Mouse (Mus musculus) myocyte (in vitro differentiated cells): ENCODE results near the gene Dennd1b. TPM values are rescaled to one million over a fixed set of nuclear protein-coding genes. Genes with fewer than 3 reads are reported as not detected.

Source experiments
- H3K27me3 ChIP-seq: one replicate; pipeline ENCODE4 v1.6.1; 2011; ENCODE audit not compliant: control insufficient read depth, insufficient read depth, insufficient read length
- H3K36me3 ChIP-seq: one replicate; pipeline ENCODE4 v1.6.1; 2011; ENCODE audit not compliant: control insufficient read depth, insufficient read depth
- H3K4me2 ChIP-seq: one replicate; pipeline ENCODE4 v1.6.1; 2011; ENCODE audit warnings: low read depth, control low read depth
- H3K4me3 ChIP-seq: one replicate; pipeline ENCODE4 v1.5.1; 2011; ENCODE audit warnings: mild to moderate bottlenecking, control low read depth, moderate library complexity
- H3K79me2 ChIP-seq: one replicate; pipeline ENCODE4 v1.6.1; 2011; ENCODE audit not compliant: control insufficient read depth, insufficient read depth
- H3ac ChIP-seq: one replicate; pipeline ENCODE4 v1.6.1; 2011; ENCODE audit not compliant: control insufficient read depth, insufficient read length
- CEBPB ChIP-seq: IDR thresholded peaks from 2 replicates; pipeline ENCODE4 v1.6.1; 2011; ENCODE audit warnings: mild to moderate bottlenecking, moderate library complexity; ENCODE audit not compliant: poor library complexity, insufficient read depth, severe bottlenecking
- E2F4 ChIP-seq: IDR thresholded peaks from one replicate; pipeline ENCODE4 v1.6.1; 2011; ENCODE audit warnings: mild to moderate bottlenecking, control low read depth, moderate library complexity; ENCODE audit not compliant: insufficient read depth
- MAX ChIP-seq: IDR thresholded peaks from one replicate; pipeline ENCODE4 v1.6.1; 2011; ENCODE audit warnings: low read depth, mild to moderate bottlenecking, control low read depth
- MYOD1 ChIP-seq, 3 experiments: IDR thresholded peaks; one replicate each; pipeline ENCODE4 v1.6.1; 2011; ENCODE audit warnings: control low read depth in 2 of 3, low read depth in 2 of 3, mild to moderate bottlenecking in 2 of 3, moderate library complexity in 1 of 3; ENCODE audit not compliant: insufficient read length in 2 of 3, control insufficient read depth in 1 of 3
- MYOG ChIP-seq, 3 experiments: IDR thresholded peaks; one replicate each; pipeline ENCODE4 v1.6.1; 2011; ENCODE audit warnings: control low read depth in 2 of 3, low read depth in 2 of 3, mild to moderate bottlenecking in 2 of 3; ENCODE audit not compliant: insufficient read length in 2 of 3, control insufficient read depth in 1 of 3, insufficient read depth in 1 of 3
- POLR2A ChIP-seq: IDR thresholded peaks from one replicate; pipeline ENCODE4 v1.6.1; 2011; ENCODE audit warnings: low read depth, mild to moderate bottlenecking, control low read depth, moderate library complexity; ENCODE audit not compliant: insufficient read length
- POLR2AphosphoS2 ChIP-seq: IDR thresholded peaks from one replicate; pipeline ENCODE4 v1.6.1; 2011; ENCODE audit warnings: low read depth, control low read depth; ENCODE audit not compliant: insufficient read length
- REST ChIP-seq: IDR thresholded peaks from one replicate; pipeline ENCODE4 v1.6.1; 2011; ENCODE audit warnings: mild to moderate bottlenecking, control low read depth, moderate library complexity; ENCODE audit not compliant: insufficient read depth, insufficient read length
- SRF ChIP-seq: IDR thresholded peaks from one replicate; pipeline ENCODE4 v1.6.1; 2011; ENCODE audit warnings: low read depth; ENCODE audit not compliant: control insufficient read depth, insufficient read length
- TCF12 ChIP-seq: IDR thresholded peaks from one replicate; pipeline ENCODE4 v1.6.1; 2011; ENCODE audit warnings: mild to moderate bottlenecking, control low read depth; ENCODE audit not compliant: poor library complexity, insufficient read depth, severe bottlenecking
- TCF3 ChIP-seq: IDR thresholded peaks from one replicate; pipeline ENCODE4 v1.6.1; 2011; ENCODE audit warnings: low read depth, control low read depth; ENCODE audit not compliant: insufficient read length
- USF1 ChIP-seq: IDR thresholded peaks from one replicate; pipeline ENCODE4 v1.6.1; 2011; ENCODE audit warnings: low read depth, mild to moderate bottlenecking, control low read depth, moderate library complexity
- polyA plus RNA-seq: library from polyadenylated mRNA; unstranded; fragments of >200 nt; fragmentation: generic; extraction: Trizol; gene quantifications from one replicate; pipeline ENCODE4 v1.2.1, GENCODE M21; 2012; ENCODE audit warnings: missing spikeins

Dennd1b gene
- polyA plus RNA-seq, 1 experiment = 1.3 TPM

- Histone ChIP-seq H3K4me2 (peak overlapping the region; percentile 3), H3K27me3 (no peaks in the 10 kb centered on the region), H3ac (no peak overlapping the region), H3K4me3 (no peak overlapping the region), H3K36me3 (no peaks in the 10 kb centered on the region), H3K79me2 (peaks cover 11% of the 10 kb centered on the region)
- TF ChIP-seq POLR2A (no peak), MAX (no peak), TCF3 (no peak), CEBPB (no peak), E2F4 (no peak), REST (no peak), POLR2AphosphoS2 (no peak), SRF (no peak), USF1 (no peak), MYOD1 (IDR thresholded peaks at IDR 0.05; ENCODE audit: control insufficient read depth in 1 of 3, insufficient read length in 2 of 3, low read depth in 2 of 3) (no peak), MYOG (IDR thresholded peaks at IDR 0.05; ENCODE audit: control insufficient read depth in 1 of 3, insufficient read depth in 1 of 3, insufficient read length in 2 of 3, low read depth in 2 of 3) (no peak), TCF12 (no peak)
These were observed 2.3 kb downstream of the Dennd1b start for GRCm38 (mm10) chr1:138965511-138965910.

GRCm38 (mm10) chr1:138967450-138967849 is 4.2 kb downstream of the Dennd1b start:
- Histone ChIP-seq H3K4me2 (peak overlapping the region; percentile 31), H3K36me3 (no peaks in the 10 kb centered on the region), H3K27me3 (no peaks in the 10 kb centered on the region), H3K79me2 (peaks cover 21% of the 10 kb centered on the region), H3ac (no peak overlapping the region), H3K4me3 (no peak overlapping the region)
- no peak for TF ChIP-seq MAX
- TF ChIP-seq MYOG (IDR thresholded peaks at IDR 0.05; ENCODE audit: control insufficient read depth in 1 of 3, insufficient read depth in 1 of 3, insufficient read length in 2 of 3, low read depth in 2 of 3) = peak in 1 of 3 experiments; percentile 42
- TF ChIP-seq USF1 = no peak
- no peak for TF ChIP-seq REST
- TF ChIP-seq TCF3 = no peak
- peak in 1 of 3 experiments; percentile 3 for TF ChIP-seq MYOD1 (IDR thresholded peaks at IDR 0.05; ENCODE audit: control insufficient read depth in 1 of 3, insufficient read length in 2 of 3, low read depth in 2 of 3)
- no peak for TF ChIP-seq CEBPB

GRCm38 (mm10) chr1:138970053-138970452 is 6.8 kb downstream of the Dennd1b start:
- no peak for TF ChIP-seq USF1
- no peak for TF ChIP-seq E2F4
- no peak for TF ChIP-seq SRF
- no peak overlapping the region for H3ac ChIP-seq
- H3K79me2 ChIP-seq = peaks cover 17% of the 10 kb centered on the region
- no peaks in the 10 kb centered on the region for H3K27me3 ChIP-seq
- H3K36me3 ChIP-seq = no peaks in the 10 kb centered on the region
- H3K4me3 ChIP-seq = no peak overlapping the region
- H3K4me2 ChIP-seq = no peak overlapping the region

GRCm38 (mm10) chr1:138973541-138974224 is 10.4 kb downstream of the Dennd1b start:
- Histone ChIP-seq H3K36me3 (no peaks in the 10 kb centered on the region), H3K4me2 (no peak overlapping the region), H3K79me2 (peaks cover 30% of the 10 kb centered on the region), H3K27me3 (no peaks in the 10 kb centered on the region), H3K4me3 (no peak overlapping the region), H3ac (no peak overlapping the region)
- TF ChIP-seq SRF (no peak), E2F4 (no peak), TCF3 (no peak), TCF12 (no peak), POLR2A (no peak), MYOD1 (IDR thresholded peaks at IDR 0.05; ENCODE audit: control insufficient read depth in 1 of 3, insufficient read length in 2 of 3, low read depth in 2 of 3) (no peak), MAX (no peak), POLR2AphosphoS2 (no peak), USF1 (no peak), MYOG (IDR thresholded peaks at IDR 0.05; ENCODE audit: control insufficient read depth in 1 of 3, insufficient read depth in 1 of 3, insufficient read length in 2 of 3, low read depth in 2 of 3) (no peak)

GRCm38 (mm10) chr1:138974836-138975235 is 11.6 kb downstream of the Dennd1b start:
- H3K4me2 ChIP-seq = no peak overlapping the region
- no peak for TF ChIP-seq USF1
- no peak for TF ChIP-seq CEBPB
- no peak for TF ChIP-seq TCF3
- no peak for TF ChIP-seq POLR2AphosphoS2
- no peak for TF ChIP-seq TCF12
- TF ChIP-seq POLR2A = no peak
- no peak for TF ChIP-seq REST
- no peak for TF ChIP-seq MYOD1 (IDR thresholded peaks at IDR 0.05; ENCODE audit: control insufficient read depth in 1 of 3, insufficient read length in 2 of 3, low read depth in 2 of 3)
- TF ChIP-seq MYOG (IDR thresholded peaks at IDR 0.05; ENCODE audit: control insufficient read depth in 1 of 3, insufficient read depth in 1 of 3, insufficient read length in 2 of 3, low read depth in 2 of 3) = no peak
- H3K79me2 ChIP-seq = peaks cover 23% of the 10 kb centered on the region
- H3ac ChIP-seq = no peak overlapping the region
- H3K27me3 ChIP-seq = no peaks in the 10 kb centered on the region
- no peak overlapping the region for H3K4me3 ChIP-seq
- H3K36me3 ChIP-seq = no peaks in the 10 kb centered on the region
